Mouse (Mus musculus): ENCODE data around the gene Galns.

Gene Galns

GRCm38 (mm10) chr8:122611295-122612133, at the start of gene Galns, which contains the start of gene Trappc2l:
Galns (minus strand) TSS chr8:122611463.
Trappc2l (plus strand) TSS chr8:122611640.
- DNase-seq, result peak; percentile 96

DNA sequence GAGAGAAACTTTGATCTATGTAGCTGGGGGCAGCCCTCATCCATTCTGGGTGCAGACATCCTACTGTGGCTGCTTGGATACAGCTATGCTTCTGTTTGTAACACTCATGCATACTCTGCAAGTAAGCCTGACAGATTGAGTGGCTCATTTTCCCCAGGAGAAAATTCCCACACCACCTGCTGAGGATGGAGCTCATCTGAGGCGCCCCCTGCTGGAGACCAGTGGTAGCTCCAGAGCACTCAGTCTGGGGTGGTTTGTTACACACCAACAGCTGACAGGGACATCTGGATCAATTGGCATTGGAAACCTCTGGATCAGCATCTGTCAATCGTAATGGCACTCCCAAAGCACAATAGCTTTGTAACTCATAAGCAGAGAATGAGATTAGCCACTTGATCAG, 48.8 kb upstream of the Galns start:
- no peak for DNase-seq

GRCm38 (mm10) chr8:122658807-122659160, 47.5 kb upstream of the Galns start:
- no peak for DNase-seq

- DNase-seq, result no peak
Observed at GRCm38 (mm10) chr8:122658149-122658806, 47.0 kb upstream of the Galns start.

DNA sequence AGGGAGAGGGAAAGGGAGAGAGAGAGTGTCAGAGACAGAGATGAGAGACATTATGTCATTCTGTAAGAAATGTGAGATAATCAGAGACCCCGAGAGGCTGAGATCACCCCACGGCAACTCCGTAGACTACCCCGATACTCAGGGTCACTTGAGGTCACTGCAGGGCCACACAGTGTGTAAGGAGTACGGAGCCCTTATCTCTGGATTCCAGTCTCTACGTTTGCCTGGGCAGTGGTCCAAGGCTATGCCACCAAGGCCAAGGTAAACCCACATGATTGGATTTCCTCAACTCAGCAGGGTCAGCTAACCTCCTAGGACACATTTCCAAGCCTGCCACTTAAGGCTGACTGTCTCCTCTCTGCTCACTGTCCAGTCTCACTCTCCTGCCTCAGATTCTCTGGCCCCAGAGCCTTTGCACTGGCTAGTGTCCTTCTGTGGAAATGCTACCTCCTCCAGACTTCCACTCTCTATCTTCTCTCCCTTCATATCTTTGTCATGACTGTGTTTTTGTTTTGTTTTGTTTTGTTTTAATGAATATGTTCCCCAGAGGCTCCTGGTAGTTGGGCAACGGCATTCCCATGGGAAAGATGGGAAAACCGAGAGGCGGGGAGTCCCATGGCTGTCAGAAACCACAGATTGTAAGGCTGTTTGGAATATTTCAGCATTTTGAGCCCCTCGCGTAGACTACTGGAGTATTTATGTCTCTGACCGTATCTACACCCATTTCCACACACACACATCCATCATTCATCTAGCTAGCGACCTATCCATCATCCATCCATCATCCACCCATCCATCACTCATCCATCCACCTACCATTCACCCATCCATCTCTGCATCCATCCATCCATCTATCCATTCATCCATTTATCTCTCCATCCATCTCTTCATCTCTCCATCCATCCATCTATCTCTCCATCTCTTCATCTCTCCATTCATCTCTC, 45.1 kb upstream of the Galns start:
- peak; percentile 87 for DNase-seq

DNA sequence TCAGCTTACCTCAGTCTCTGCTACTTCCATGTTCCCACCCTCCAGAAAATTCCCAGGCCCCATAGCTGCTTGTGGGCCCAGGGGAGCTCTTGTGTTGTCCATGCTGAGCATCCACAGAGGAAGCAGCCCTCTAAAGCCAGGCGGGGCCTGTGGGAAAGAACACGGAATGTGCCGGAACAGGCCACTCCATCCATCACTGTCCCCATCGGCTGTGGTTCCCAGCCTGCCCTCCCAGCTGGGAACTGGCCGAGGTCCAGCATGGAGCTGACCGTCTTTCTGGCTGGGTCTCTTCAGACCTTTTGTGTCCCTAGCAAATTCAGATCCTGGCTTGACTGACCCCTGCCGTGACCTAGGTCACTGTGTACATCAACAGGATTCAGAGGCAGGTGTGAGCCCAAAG, 43.5 kb upstream of the Galns start:
- peak; percentile 86 for DNase-seq

- no peak for DNase-seq
Observed at GRCm38 (mm10) chr8:122652643-122653042, 41.4 kb upstream of the Galns start.

GRCm38 (mm10) chr8:122651326-122651921, 40.2 kb upstream of the Galns start:
- DNase-seq, result no peak

DNA sequence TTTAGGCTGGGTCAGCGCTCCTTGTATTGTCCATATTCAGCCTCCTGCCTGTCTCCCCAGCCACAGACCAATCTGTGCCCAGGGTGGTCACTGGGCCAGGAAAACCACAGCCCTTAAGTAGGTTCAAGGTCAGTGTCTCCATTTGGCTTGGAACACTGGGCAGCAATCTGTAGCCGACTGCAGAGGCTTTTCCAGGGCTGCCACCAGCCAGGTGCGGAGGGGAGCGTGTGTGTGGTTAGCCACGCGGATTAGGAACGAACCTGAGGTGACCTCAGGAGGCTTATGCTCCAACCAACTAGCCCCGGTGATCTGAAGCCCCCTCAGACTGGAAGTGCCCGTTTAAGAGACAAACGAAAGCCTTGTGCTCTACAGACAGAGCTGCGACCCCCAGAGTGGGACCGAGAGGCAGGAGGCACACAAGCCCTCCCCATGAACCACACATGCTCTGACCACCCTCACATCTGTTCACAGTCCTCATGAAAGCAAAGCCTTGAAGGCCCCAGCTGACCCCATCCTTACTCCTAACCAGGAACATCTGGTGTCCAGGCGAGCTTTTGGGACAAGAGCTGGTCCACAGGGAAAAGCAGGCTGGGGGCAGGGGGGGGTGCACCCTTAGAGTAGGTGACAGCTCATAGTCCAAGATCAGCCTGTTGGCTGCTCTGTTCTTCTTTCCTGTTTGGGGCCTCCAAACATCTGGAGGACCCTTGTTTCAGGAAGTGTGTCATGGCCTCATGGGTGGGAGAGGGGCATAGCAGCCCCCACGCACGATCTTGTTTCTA, 37.1 kb upstream of the Galns start:
- DNase-seq, result no peak

- DNase-seq, result no peak
Observed at GRCm38 (mm10) chr8:122646337-122646736, 35.1 kb upstream of the Galns start.

DNA sequence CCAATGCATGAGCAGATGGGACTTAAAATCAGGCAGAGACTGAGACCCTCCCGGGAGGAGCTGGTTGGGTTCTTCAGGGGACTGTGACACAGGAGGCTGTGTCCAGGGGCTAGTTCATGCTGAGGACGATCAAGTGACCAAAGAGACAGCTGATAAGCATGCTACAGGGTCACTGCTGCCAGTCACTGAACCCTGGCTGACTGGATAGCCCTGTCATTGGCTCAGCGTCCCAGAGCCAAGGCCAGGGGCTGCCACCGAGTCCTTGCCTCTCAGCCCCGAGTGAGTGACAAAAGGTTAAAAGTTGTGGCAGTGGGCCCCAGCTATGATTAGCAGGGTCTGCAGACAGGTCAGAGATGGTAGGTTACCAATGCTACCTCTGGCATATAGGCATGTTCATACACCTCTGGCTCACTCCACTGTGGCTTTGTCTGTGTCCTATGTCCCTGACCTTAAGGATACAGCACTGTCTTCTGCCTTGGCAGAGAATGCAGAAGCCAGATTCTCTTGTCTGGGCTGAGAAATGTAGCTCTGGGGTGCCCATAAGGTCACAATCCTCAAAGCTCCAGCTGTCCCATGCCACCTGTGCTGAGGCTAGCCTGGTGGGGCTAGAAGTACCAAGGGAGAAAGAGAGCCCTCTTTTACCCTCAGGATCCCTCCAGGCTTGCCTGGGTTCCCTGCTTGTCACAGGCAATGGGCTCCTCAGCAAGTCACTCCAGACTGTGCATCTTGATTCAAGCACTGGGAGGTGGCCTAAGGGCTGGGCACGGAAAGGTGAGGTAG, 33.1 kb upstream of the Galns start:
- DNase-seq, result no peak

DNA sequence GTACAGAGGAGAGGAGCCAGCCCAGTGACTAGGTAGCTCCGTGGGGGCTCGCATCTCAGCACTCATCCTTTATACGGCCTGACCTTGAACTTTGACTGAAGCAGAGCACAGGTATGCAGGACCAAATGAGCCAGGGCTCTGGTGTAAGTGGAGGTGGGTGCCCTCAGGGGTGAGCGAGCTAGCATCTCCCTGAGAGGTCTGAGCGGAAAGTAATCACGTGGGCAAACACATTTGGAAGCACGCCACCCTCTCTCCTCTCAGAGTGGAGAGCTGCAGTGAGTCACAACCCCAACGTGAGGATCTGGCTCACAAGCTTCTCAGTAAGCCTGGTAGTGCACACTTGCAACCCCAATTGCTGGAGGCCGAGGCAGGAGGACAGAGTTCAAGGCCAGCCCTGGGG, 30.8 kb upstream of the Galns start:
- DNase-seq, result peak; percentile 72

GRCm38 (mm10) chr8:122641406-122641805, 30.1 kb upstream of the Galns start:
- no peak for DNase-seq

DNA sequence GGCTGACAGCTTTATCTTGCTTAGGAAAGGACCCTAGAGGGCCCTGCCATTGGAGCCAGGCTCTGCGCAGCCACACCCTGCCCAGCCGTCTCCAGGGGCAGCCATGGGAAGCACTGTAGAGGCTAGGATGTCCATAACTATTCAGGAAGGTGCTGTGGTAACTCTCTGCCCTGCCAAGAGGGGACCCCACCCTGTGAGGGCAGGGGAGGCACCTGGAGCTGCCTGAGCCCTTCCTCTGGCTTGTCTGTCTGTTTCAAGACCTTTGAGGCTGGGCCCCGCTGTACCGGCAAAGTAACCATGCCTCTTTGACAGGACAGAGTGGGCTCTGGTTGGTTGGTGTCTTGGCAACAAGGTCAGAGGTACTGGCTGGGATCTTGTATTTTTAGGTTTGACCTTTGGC, 29.6 kb upstream of the Galns start:
- no peak for DNase-seq

DNA sequence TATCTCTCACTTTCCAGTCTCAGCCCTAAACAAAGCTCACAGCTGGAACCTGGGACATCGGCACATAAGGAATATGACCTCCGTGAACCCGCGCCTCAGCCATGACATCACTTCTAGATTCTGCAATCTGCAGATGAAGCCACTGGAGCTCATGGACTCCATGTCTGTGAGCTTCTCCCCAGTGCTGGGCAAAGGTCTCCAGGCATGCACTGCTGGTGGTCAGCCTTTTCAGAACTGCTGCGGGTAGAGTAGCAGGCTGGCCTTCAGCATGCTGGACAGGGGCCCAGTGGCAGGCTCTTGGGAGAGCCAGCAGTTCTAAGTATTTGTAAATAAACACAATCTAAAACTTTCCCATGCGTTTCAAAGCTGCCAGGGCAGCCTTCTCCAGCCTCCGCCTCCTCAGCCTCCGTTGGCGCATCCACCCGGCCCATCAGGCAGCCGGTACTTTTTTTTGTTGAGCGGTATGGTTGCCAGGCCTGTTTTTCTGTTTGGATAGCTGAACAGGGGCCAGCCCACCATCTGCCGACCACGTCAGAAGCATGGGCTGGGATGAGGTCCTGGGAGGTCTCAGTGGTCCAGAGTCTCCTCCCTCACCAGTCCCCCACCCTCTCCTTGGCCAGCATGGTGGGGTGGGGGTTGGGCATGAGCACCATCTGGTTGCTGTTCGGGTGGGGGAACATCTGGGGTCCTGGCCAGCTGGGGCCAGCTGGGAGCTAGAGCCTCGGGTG, 28.4 kb upstream of the Galns start:
- DNase-seq, result peak; percentile 72

- DNase-seq, result no peak
Observed at GRCm38 (mm10) chr8:122638601-122639000, 27.3 kb upstream of the Galns start.

DNA sequence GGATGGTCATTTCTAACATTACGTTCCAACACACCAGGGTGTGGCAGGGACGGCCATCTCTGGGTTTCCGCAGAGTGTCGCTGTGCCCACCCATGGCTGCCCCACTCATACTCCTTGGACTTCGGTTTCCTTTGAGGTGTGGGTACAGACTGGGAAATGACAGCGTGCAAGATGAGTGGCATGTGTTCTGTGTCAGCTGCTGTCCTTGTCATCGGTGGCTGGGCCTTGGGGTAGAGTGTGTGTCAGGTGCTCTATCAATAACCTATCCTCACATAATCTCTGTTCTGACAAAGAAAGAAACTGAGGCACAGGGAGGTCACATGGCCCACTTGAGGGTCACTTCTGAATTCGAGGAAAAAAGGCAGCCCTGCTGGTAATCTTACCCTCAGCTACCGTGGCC, 26.0 kb upstream of the Galns start:
- DNase-seq, result no peak

DNA sequence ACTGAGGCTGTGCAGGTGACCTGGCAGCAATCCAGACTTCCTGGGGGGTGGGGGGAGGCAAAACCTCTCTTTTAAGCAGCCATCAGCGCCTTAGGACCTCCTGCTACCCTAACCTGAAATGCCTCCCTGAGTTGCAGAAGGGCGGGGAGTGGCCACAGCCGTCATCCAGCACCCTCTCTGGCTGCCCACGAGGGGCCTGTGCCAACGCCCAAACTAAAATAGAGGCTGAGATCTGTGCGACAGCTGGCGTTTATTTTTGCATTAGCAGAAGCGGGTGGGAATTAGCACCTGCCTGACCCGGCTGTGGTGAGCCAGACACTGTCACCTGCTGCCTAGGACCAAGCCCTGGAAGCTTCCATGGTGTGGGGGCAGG, 25.5 kb upstream of the Galns start:
- DNase-seq, result no peak

DNA sequence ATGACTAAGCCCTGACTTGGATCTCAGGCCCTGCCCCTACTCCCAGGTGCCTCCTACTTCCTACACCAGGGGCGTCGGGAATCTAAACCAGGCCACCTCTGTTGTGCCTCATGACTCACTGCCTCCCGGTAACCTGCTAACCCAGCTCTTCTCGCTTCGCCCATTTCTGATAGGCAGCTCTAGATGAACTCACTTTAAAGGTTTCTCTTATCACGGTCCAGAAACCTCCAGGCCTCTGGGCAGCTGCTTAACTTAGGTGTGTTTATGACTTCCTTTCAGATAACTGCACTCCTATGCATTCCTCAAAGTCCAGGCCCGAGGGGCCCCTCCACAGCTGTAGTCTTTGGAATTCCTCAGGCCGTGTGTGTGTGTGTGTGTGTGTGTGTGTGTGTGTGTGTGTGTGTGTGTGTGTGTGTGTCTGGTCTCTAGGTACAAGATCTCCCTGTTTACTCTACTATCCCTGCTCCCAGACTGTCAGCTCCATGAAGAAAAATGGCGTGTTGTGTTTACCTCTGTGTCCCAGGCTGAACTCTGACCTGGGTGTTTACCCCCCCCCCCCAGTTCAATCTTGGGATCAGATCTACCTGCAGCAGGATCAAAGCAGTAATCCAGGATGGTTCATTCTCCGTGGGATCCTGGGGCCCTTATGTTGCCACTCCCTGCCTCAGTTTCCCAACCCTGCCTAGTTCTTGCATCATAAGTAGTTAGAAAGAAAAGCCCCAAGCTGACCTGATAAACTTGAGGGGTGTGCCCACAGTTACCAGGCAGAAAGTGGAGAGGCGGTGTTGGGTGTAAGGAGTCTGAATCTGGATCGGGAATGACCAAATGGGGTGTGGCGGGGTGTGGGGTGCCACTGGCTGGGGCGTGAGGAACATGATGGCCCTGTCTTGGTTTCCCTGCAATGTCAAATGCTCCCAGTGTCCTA, 24.9 kb upstream of the Galns start:
- no peak for DNase-seq

Data from lung, postnatal 14 days (tissue).